Mouse (Mus musculus): ENCODE results near the gene Arhgef28.

DNA sequence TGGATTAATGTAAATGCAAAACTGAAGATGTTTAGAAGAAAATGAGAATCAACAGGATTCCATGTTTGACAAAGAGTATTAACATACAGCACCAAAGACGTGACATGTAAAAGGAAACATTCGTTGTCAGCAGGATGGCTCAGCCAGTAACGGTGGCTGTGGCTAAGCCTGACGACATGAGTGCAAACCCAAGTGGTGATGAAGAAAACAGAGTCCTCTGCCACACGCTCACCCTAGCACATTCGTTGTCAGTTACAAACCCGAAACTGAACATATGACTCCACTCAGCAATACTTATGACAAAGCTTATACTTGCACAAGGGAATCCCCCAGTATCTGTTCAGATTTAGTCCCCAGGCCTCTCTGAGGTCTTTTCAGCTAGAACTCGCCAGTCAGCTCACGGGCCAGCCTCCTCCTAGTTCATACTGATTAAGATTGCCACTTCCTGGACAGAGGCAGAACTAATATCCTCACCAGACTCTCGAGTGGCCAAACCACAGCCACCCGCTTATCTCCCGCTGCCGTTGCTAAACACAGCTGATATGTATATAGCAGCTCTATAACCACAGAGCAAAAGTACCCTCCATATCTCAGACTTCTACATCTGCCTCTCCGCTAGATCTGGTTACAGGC, 82.0 kb downstream of the Arhgef28 start:
- no peak for TF ChIP-seq CTCF (IDR thresholded peaks at IDR 0.05; ENCODE audit: borderline replicate concordance, insufficient read depth, low read depth, low read length)
- TF ChIP-seq POLR2A (IDR thresholded peaks at IDR 0.05; ENCODE audit: borderline replicate concordance, insufficient read depth, low read length) = no peak
